Mouse (Mus musculus): ENCODE measurements around the gene Prkag2.
A peak's percentile ranks its signal among the peaks of the same experiment; 100 is the strongest.

Gene Prkag2

GRCm38 (mm10) chr5:24919155-24919554 lies 181.3 kb downstream of the Prkag2 start:
- no peak for DNase-seq (ENCODE audit: low read depth, low spot score)

GRCm38 (mm10) chr5:24916511-24916910 lies 183.9 kb downstream of the Prkag2 start:
- no peak for DNase-seq (ENCODE audit: low read depth, low spot score)

- DNase-seq (ENCODE audit: low read depth, low spot score) = no peak
Measured at GRCm38 (mm10) chr5:24915119-24915518, 185.3 kb downstream of the Prkag2 start.

GRCm38 (mm10) chr5:24913656-24914055 lies 186.8 kb downstream of the Prkag2 start:
- DNase-seq (ENCODE audit: low read depth, low spot score) = no peak

GRCm38 (mm10) chr5:24908820-24909716 lies 191.4 kb downstream of the Prkag2 start:
- peak; percentile 30 for DNase-seq (ENCODE audit: low read depth, low spot score)

- DNase-seq (ENCODE audit: low read depth, low spot score) = peak; percentile 84
Measured at GRCm38 (mm10) chr5:24908141-24908819, 192.2 kb downstream of the Prkag2 start.

GRCm38 (mm10) chr5:24907737-24908136 lies 192.7 kb downstream of the Prkag2 start:
- peak; percentile 11 for DNase-seq (ENCODE audit: low read depth, low spot score)

- DNase-seq (ENCODE audit: low read depth, low spot score) = no peak
Measured at GRCm38 (mm10) chr5:24906844-24907243, 193.6 kb downstream of the Prkag2 start.

- no peak for DNase-seq (ENCODE audit: low read depth, low spot score)
Measured at GRCm38 (mm10) chr5:24904941-24905340, 195.5 kb downstream of the Prkag2 start.

GRCm38 (mm10) chr5:24904423-24904822 lies 196.0 kb downstream of the Prkag2 start:
- no peak for DNase-seq (ENCODE audit: low read depth, low spot score)

GRCm38 (mm10) chr5:24904001-24904400 lies 196.4 kb downstream of the Prkag2 start:
- DNase-seq (ENCODE audit: low read depth, low spot score) = no peak

GRCm38 (mm10) chr5:24902835-24903234 lies 197.6 kb downstream of the Prkag2 start:
- no peak for DNase-seq (ENCODE audit: low read depth, low spot score)

GRCm38 (mm10) chr5:24895606-24896005 lies 204.8 kb downstream of the Prkag2 start:
- DNase-seq (ENCODE audit: low read depth, low spot score) = no peak

GRCm38 (mm10) chr5:24894814-24895213 lies 205.6 kb downstream of the Prkag2 start:
- no peak for DNase-seq (ENCODE audit: low read depth, low spot score)

- no peak for DNase-seq (ENCODE audit: low read depth, low spot score)
Measured at GRCm38 (mm10) chr5:24892461-24892860, 208.0 kb downstream of the Prkag2 start.

GRCm38 (mm10) chr5:24889860-24890259 lies 210.6 kb downstream of the Prkag2 start:
- no peak for DNase-seq (ENCODE audit: low read depth, low spot score)

GRCm38 (mm10) chr5:24888874-24889591 lies 211.4 kb downstream of the Prkag2 start:
- no peak for DNase-seq (ENCODE audit: low read depth, low spot score)

GRCm38 (mm10) chr5:24887271-24887670 lies 213.2 kb downstream of the Prkag2 start:
- DNase-seq (ENCODE audit: low read depth, low spot score) = no peak

GRCm38 (mm10) chr5:24878713-24879112 lies 221.7 kb downstream of the Prkag2 start:
- no peak for DNase-seq (ENCODE audit: low read depth, low spot score)

GRCm38 (mm10) chr5:24877836-24878624 lies 222.4 kb downstream of the Prkag2 start:
- no peak for DNase-seq (ENCODE audit: low read depth, low spot score)

GRCm38 (mm10) chr5:24876653-24877052 lies 223.8 kb downstream of the Prkag2 start:
- no peak for DNase-seq (ENCODE audit: low read depth, low spot score)
